Mouse (Mus musculus) CH12.LX (cell line): ENCODE results near the gene Prn. TPM values are rescaled to one million over a fixed set of nuclear protein-coding genes. Genes with fewer than 3 reads are reported as not detected.
A peak's percentile ranks its signal among the peaks of the same experiment; 100 is the strongest.

Source experiments
- DNase-seq: peaks from one replicate; pipeline ENCODE4 v3.0.0-alpha.2; 2013; ENCODE audit errors: extremely low read depth
- H3K27ac ChIP-seq: 2 replicates; pipeline ENCODE4 v1.5.1; 2012; ENCODE audit warnings: low read depth, mild to moderate bottlenecking, control low read depth, moderate library complexity; ENCODE audit not compliant: insufficient read depth
- H3K27me3 ChIP-seq: replicated peaks from 2 replicates; pipeline ENCODE3; 2012; ENCODE audit warnings: inconsistent platforms
- H3K36me3 ChIP-seq, 2 experiments: replicated peaks in 1 of 2; 2 replicates each; pipeline versions ENCODE3 to v1.6.1; 2012; ENCODE audit warnings: inconsistent platforms in 1 of 2, low read length in 1 of 2, mild to moderate bottlenecking in 1 of 2, mixed read lengths in 1 of 2, moderate library complexity in 1 of 2; ENCODE audit not compliant: control insufficient read depth in 1 of 2, insufficient read depth in 1 of 2
- H3K4me1 ChIP-seq, 2 experiments: 2 replicates each; pipeline ENCODE4 v1.6.1; 2012; ENCODE audit warnings: inconsistent platforms in 1 of 2, moderate library complexity in 1 of 2; ENCODE audit not compliant: insufficient read depth in 2 of 2, control insufficient read depth in 1 of 2
- H3K4me2 ChIP-seq: 2 replicates; pipeline ENCODE4 v1.6.1; 2012; ENCODE audit warnings: low read depth, mild to moderate bottlenecking, control low read depth; ENCODE audit not compliant: poor library complexity, insufficient read depth, severe bottlenecking
- H3K4me3 ChIP-seq, 3 experiments: fragments of 150-350 bp in 1 of 3; sonication (generic) in 1 of 3; replicated peaks in 1 of 3; 2 replicates each; pipeline versions ENCODE3 to v1.5.1; 2011 to 2012; ENCODE audit warnings: low read depth in 2 of 3, low read length in 2 of 3, mild to moderate bottlenecking in 2 of 3, moderate library complexity in 2 of 3, control low read depth in 1 of 3, improper control_type of control experiment in 1 of 3, inconsistent platforms in 1 of 3, mixed read lengths in 1 of 3; ENCODE audit not compliant: poor library complexity in 1 of 3
- H3K79me2 ChIP-seq: replicated peaks from 2 replicates; pipeline ENCODE4 v1.6.1; 2012; ENCODE audit warnings: mild to moderate bottlenecking, moderate library complexity; ENCODE audit not compliant: control insufficient read depth, poor library complexity, insufficient read depth, severe bottlenecking; ENCODE audit errors: extremely low read depth
- H3K9ac ChIP-seq: 2 replicates; pipeline ENCODE4 v1.6.1; 2012; ENCODE audit warnings: low read depth, mild to moderate bottlenecking, control low read depth, moderate library complexity; ENCODE audit not compliant: insufficient read depth
- H3K9me3 ChIP-seq: replicated peaks from 2 replicates; pipeline ENCODE3; 2012; ENCODE audit warnings: low read length, inconsistent platforms, mixed read lengths
- BHLHE40 ChIP-seq: IDR thresholded peaks from 2 replicates; pipeline ENCODE4 v1.6.1; 2011; ENCODE audit warnings: mild to moderate bottlenecking, low read depth, low read length, improper control_type of control experiment
- CHD1 ChIP-seq: IDR thresholded peaks from 2 replicates; pipeline ENCODE4 v1.6.1; 2012; ENCODE audit warnings: low read depth, low read length, improper control_type of control experiment, inconsistent platforms
- CHD2 ChIP-seq: IDR thresholded peaks from 2 replicates; pipeline ENCODE4 v1.6.1; 2011; ENCODE audit warnings: low read length, improper control_type of control experiment
- CTCF ChIP-seq, 2 experiments: IDR thresholded peaks in 1 of 2; conservative IDR thresholded peaks in 1 of 2; 2 replicates each; pipeline ENCODE4 v1.5.1; 2011 to 2012; ENCODE audit warnings: low read depth in 2 of 2, low read length in 2 of 2, improper control_type of control experiment in 1 of 2, inconsistent platforms in 1 of 2, mild to moderate bottlenecking in 1 of 2, moderate library complexity in 1 of 2
- E2F4 ChIP-seq: IDR thresholded peaks from 2 replicates; pipeline ENCODE4 v1.6.1; 2011; ENCODE audit warnings: low read depth, low read length, improper control_type of control experiment; ENCODE audit not compliant: insufficient replicate concordance
- ELF1 ChIP-seq: IDR thresholded peaks from 2 replicates; pipeline ENCODE4 v1.6.1; 2014; ENCODE audit warnings: low read depth, mild to moderate bottlenecking, inconsistent platforms, low read length, improper control_type of control experiment
- EP300 ChIP-seq: IDR thresholded peaks from 2 replicates; pipeline ENCODE4 v1.6.1; 2011; ENCODE audit warnings: low read length, improper control_type of control experiment
- ETS1 ChIP-seq: conservative IDR thresholded peaks from 2 replicates; pipeline ENCODE4 v1.6.1; 2012; ENCODE audit warnings: low read depth, mild to moderate bottlenecking, inconsistent platforms, low read length, improper control_type of control experiment, moderate library complexity
- GABPA ChIP-seq: IDR thresholded peaks from 2 replicates; pipeline ENCODE4 v1.6.1; 2012; ENCODE audit warnings: low read depth, low read length, improper control_type of control experiment, inconsistent platforms; ENCODE audit not compliant: insufficient replicate concordance
- HCFC1 ChIP-seq: IDR thresholded peaks from 2 replicates; pipeline ENCODE4 v1.6.1; 2012; ENCODE audit warnings: low read depth, mild to moderate bottlenecking, inconsistent platforms, low read length, improper control_type of control experiment
- IRF4 ChIP-seq: IDR thresholded peaks from 2 replicates; pipeline ENCODE4 v1.6.1; 2014; ENCODE audit warnings: low read depth, mild to moderate bottlenecking, inconsistent platforms, low read length, improper control_type of control experiment
- JUN ChIP-seq: IDR thresholded peaks from 2 replicates; pipeline ENCODE4 v1.6.1; 2011; ENCODE audit warnings: low read depth, mild to moderate bottlenecking, low read length, improper control_type of control experiment, moderate library complexity; ENCODE audit not compliant: insufficient read depth
- JUND ChIP-seq: conservative IDR thresholded peaks from 2 replicates; pipeline ENCODE4 v1.6.1; 2011; ENCODE audit warnings: low read depth, low read length, improper control_type of control experiment
- KAT2A ChIP-seq: IDR thresholded peaks from 2 replicates; pipeline ENCODE4 v1.6.1; 2012; ENCODE audit warnings: low read length, improper control_type of control experiment, inconsistent platforms; ENCODE audit not compliant: insufficient replicate concordance
- MAFK ChIP-seq: IDR thresholded peaks from 2 replicates; pipeline ENCODE4 v1.6.1; 2011; ENCODE audit warnings: low read length, improper control_type of control experiment; ENCODE audit not compliant: insufficient replicate concordance
- MAX ChIP-seq: IDR thresholded peaks from 2 replicates; pipeline ENCODE4 v1.6.1; 2011; ENCODE audit warnings: low read length, improper control_type of control experiment
- MAZ ChIP-seq: IDR thresholded peaks from 2 replicates; pipeline ENCODE4 v1.6.1; 2012; ENCODE audit warnings: low read depth, mild to moderate bottlenecking, inconsistent platforms, low read length, improper control_type of control experiment, moderate library complexity
- MEF2A ChIP-seq: IDR thresholded peaks from 2 replicates; pipeline ENCODE4 v1.6.1; 2014; ENCODE audit warnings: low read depth, mild to moderate bottlenecking, inconsistent platforms, low read length, improper control_type of control experiment, borderline replicate concordance
- MXI1 ChIP-seq: IDR thresholded peaks from 2 replicates; pipeline ENCODE4 v1.6.1; 2011; ENCODE audit warnings: mild to moderate bottlenecking, low read depth, low read length, improper control_type of control experiment
- MYC ChIP-seq: IDR thresholded peaks from 2 replicates; pipeline ENCODE4 v1.6.1; 2011; ENCODE audit warnings: low read depth, mild to moderate bottlenecking, improper control_type of control experiment, low read length
- NELFE ChIP-seq: IDR thresholded peaks from 2 replicates; pipeline ENCODE4 v1.6.1; 2011; ENCODE audit warnings: low read depth, low read length, improper control_type of control experiment
- NRF1 ChIP-seq: IDR thresholded peaks from 2 replicates; pipeline ENCODE4 v1.6.1; 2014; ENCODE audit warnings: low read depth, mild to moderate bottlenecking, inconsistent platforms, low read length, improper control_type of control experiment, moderate library complexity
- PAX5 ChIP-seq: IDR thresholded peaks from 2 replicates; pipeline ENCODE4 v1.6.1; 2012; ENCODE audit warnings: low read length, inconsistent platforms, mixed read lengths
- POLR2A ChIP-seq: IDR thresholded peaks from 2 replicates; pipeline ENCODE4 v1.6.1; 2011; ENCODE audit warnings: low read depth, mild to moderate bottlenecking, improper control_type of control experiment, low read length
- POLR2AphosphoS2 ChIP-seq: IDR thresholded peaks from 2 replicates; pipeline ENCODE4 v1.6.1; 2011; ENCODE audit warnings: low read depth, low read length, improper control_type of control experiment
- RAD21 ChIP-seq: IDR thresholded peaks from 2 replicates; pipeline ENCODE4 v1.6.1; 2011; ENCODE audit warnings: low read depth, mild to moderate bottlenecking, low read length, improper control_type of control experiment, moderate library complexity
- RCOR1 ChIP-seq: conservative IDR thresholded peaks from 2 replicates; pipeline ENCODE4 v1.6.1; 2012; ENCODE audit warnings: low read depth, mild to moderate bottlenecking, inconsistent platforms, low read length, improper control_type of control experiment
- SIN3A ChIP-seq: IDR thresholded peaks from 2 replicates; pipeline ENCODE4 v1.6.1; 2012; ENCODE audit warnings: low read length, improper control_type of control experiment, inconsistent platforms
- SMC3 ChIP-seq: IDR thresholded peaks from 2 replicates; pipeline ENCODE4 v1.6.1; 2011; ENCODE audit warnings: low read depth, low read length, improper control_type of control experiment
- TBP ChIP-seq: conservative IDR thresholded peaks from 2 replicates; pipeline ENCODE4 v1.6.1; 2011; ENCODE audit warnings: low read depth, low read length, improper control_type of control experiment
- TCF12 ChIP-seq: IDR thresholded peaks from 2 replicates; pipeline ENCODE4 v1.6.1; 2014; ENCODE audit warnings: low read depth, mild to moderate bottlenecking, inconsistent platforms, low read length, improper control_type of control experiment
- UBTF ChIP-seq: IDR thresholded peaks from 2 replicates; pipeline ENCODE4 v1.6.1; 2012; ENCODE audit warnings: low read depth, mild to moderate bottlenecking, inconsistent platforms, low read length, improper control_type of control experiment, moderate library complexity
- USF1 ChIP-seq: IDR thresholded peaks from 2 replicates; pipeline ENCODE4 v1.6.1; 2014; ENCODE audit warnings: low read depth, mild to moderate bottlenecking, inconsistent platforms, low read length, improper control_type of control experiment
- USF2 ChIP-seq: conservative IDR thresholded peaks from 2 replicates; pipeline ENCODE4 v1.6.1; 2011; ENCODE audit warnings: low read depth, low read length, improper control_type of control experiment
- ZC3H11A ChIP-seq: IDR thresholded peaks from 2 replicates; pipeline ENCODE4 v1.6.1; 2012; ENCODE audit warnings: low read depth, mild to moderate bottlenecking, inconsistent platforms, low read length, improper control_type of control experiment
- ZKSCAN1 ChIP-seq: IDR thresholded peaks from 2 replicates; pipeline ENCODE4 v1.6.1; 2012; ENCODE audit warnings: low read depth, inconsistent platforms, low read length, improper control_type of control experiment, borderline replicate concordance
- ZMIZ1 ChIP-seq: IDR thresholded peaks from 2 replicates; pipeline ENCODE4 v1.6.1; 2012; ENCODE audit warnings: low read depth, mild to moderate bottlenecking, inconsistent platforms, low read length, improper control_type of control experiment
- ZNF384 ChIP-seq: IDR thresholded peaks from 2 replicates; pipeline ENCODE4 v1.6.1; 2012; ENCODE audit warnings: low read depth, low read length, improper control_type of control experiment, inconsistent platforms
- dilution Hi-C: fragments of 300-500 bp; cut with MboI; formaldehyde crosslinking; loops from 2 replicates; pipeline ENCODE4 v1.14.3; 2020; ENCODE audit warnings: low sequenced_read_pairs; ENCODE audit not compliant: extremely low pct_unique_long_range_greater_than_20kb, extremely low pct_ligation_motif_present
- in situ Hi-C: fragments of 300-500 bp; cut with MboI; formaldehyde crosslinking; loops from 3 replicates; pipeline ENCODE4 v1.14.3; 2019; ENCODE audit warnings: low sequenced_read_pairs, low pct_ligation_motif_present, low pct_unique_long_range_greater_than_20kb, mixed read lengths
- polyA plus RNA-seq: library from polyadenylated mRNA; unstranded; fragments of >175 nt; gene quantifications from 2 replicates; pipeline ENCODE4 v1.2.1, GENCODE M21; 2012; ENCODE audit warnings: low read depth; ENCODE audit not compliant: insufficient read length
- total RNA-seq, 2 experiments: library from RNA; depleted of rRNA; stranded (reverse); fragments of 300-350 nt in 1 of 2; fragments of >200 nt in 1 of 2; gene quantifications; 2 replicates each; pipeline ENCODE4 v1.2.3; 2012 to 2014

The Prn gene
- not detected in 2 replicates for total RNA-seq (2012; rRNA removed)
- total RNA-seq (2014; rRNA removed) = not detected in 2 replicates
- polyA plus RNA-seq = not detected in 2 replicates

GRCm38 (mm10) chr2:131909683-131910572, at the start of gene Prn, which contains the start of gene Prnp:
Prn (plus strand) TSS chr2:131909957.
Prnp (plus strand) TSS chr2:131909928.
- peak; percentile 91 for DNase-seq
- peak within 1 kb of the TSS; percentile 63 for H3K4me2 ChIP-seq
- in situ Hi-C loops = no loop called here
- peak within 1 kb of the TSS; percentile 68 to 87 (median 75) for H3K4me3 ChIP-seq
- H3K4me1 ChIP-seq = peaks cover 0 to 24% of the 10 kb centered on the region in 2 experiments; a peak in 2 of 4 replicates
- H3K27ac ChIP-seq = no peak within 1 kb of the TSS
- H3K9me3 ChIP-seq = no peaks in the 10 kb centered on the region
- H3K9ac ChIP-seq = peak within 1 kb of the TSS; percentile 74
- no peaks in the 10 kb centered on the region for H3K79me2 ChIP-seq
- H3K27me3 ChIP-seq = peaks cover 6% of the 10 kb centered on the region
- peaks cover 0 to 5% of the 10 kb centered on the region in 2 experiments for H3K36me3 ChIP-seq
- TF ChIP-seq MYC (no peak), ZNF384 (no peak), CHD2 (no peak), PAX5 (no peak), ZC3H11A (no peak), E2F4 (no peak), CHD1 (no peak), TCF12 (peak; percentile 79), SMC3 (no peak), MXI1 (no peak), ETS1 (no peak), ELF1 (no peak), CTCF (conservative IDR thresholded peaks at IDR 0.05 in 1 of 2, IDR thresholded peaks at IDR 0.05 in 1 of 2; ENCODE audit: low read depth in 2 of 2, low read length in 2 of 2) (no peak), EP300 (no peak), GABPA (no peak), MAFK (no peak), KAT2A (no peak), NRF1 (no peak), IRF4 (peak; percentile 26; the same call in 1 of the 2 replicates), SIN3A (0 out of 2 replicates have a peak, but pooled peaks have one; percentile 13), POLR2AphosphoS2 (no peak), NELFE (peak; percentile 62; the same call in 1 of the 2 replicates), TBP (peak; percentile 63; the same call in 1 of the 2 replicates), MAZ (no peak), MAX (no peak), ZMIZ1 (no peak), RCOR1 (no peak), HCFC1 (no peak), ZKSCAN1 (no peak), USF1 (no peak), UBTF (no peak), POLR2A (peak; percentile 83), JUN (no peak), BHLHE40 (no peak), MEF2A (peak; percentile 41; the same call in 1 of the 2 replicates), USF2 (no peak), JUND (peak; percentile 19; the same call in 1 of the 2 replicates), RAD21 (no peak)
- dilution Hi-C loops = no loop called here
